Mouse (Mus musculus) bone marrow macrophage, adult 2 months (primary cell): ENCODE results near the gene Gprc5b.

Source experiments
- CTCF ChIP-seq: IDR thresholded peaks from 2 replicates; pipeline ENCODE4 v1.5.1; 2012; ENCODE audit warnings: low read depth, mild to moderate bottlenecking, low read length, moderate library complexity
- POLR2A ChIP-seq: IDR thresholded peaks from 2 replicates; pipeline ENCODE4 v1.6.1; 2012; ENCODE audit warnings: mild to moderate bottlenecking, low read depth, low read length, borderline replicate concordance

- TF ChIP-seq POLR2A (no peak), CTCF (no peak)
Observed at GRCm38 (mm10) chr7:118947241-118947640, 47.8 kb downstream of the Gprc5b start.
